Mouse (Mus musculus): ENCODE data around the gene Nhsl2.

- no peak for TF ChIP-seq CTCF (IDR thresholded peaks at IDR 0.05; ENCODE audit: low read depth, low read length)
- TF ChIP-seq POLR2A (IDR thresholded peaks at IDR 0.05; ENCODE audit: insufficient read depth, low read length), result no peak
- no peak for TF ChIP-seq EP300 (IDR thresholded peaks at IDR 0.05; ENCODE audit: insufficient read depth, low read depth, low read length)
These were observed 14.6 kb downstream of the Nhsl2 start for GRCm38 (mm10) chrX:101863666-101864378.
